Mouse (Mus musculus): ENCODE data around the gene Slc25a36. TPM values are rescaled to one million over a fixed set of nuclear protein-coding genes. Genes with fewer than 3 reads are reported as not detected.

Gene Slc25a36
- polyA plus RNA-seq (2015; fragmentation: Nextera tagmentation; extraction: Ambion mirVana) = 28.4 and 30.4 TPM in 2 replicates

GRCm38 (mm10) chr9:97110571-97111390 is at the start of gene Slc25a36:
Gene Slc25a36 (minus strand): TSS chr9:97111157.

Other genes with a start within 250 kb of the Slc25a36 start
- gene Pxylp1, start 218.5 kb downstream of the Slc25a36 start, polyA plus RNA-seq (2015; fragmentation: Nextera tagmentation; extraction: Ambion mirVana) = 11.4 and 11.7 TPM in 2 replicates
- 2.5 and 2.7 TPM in 2 replicates for gene Spsb4, start 92.3 kb downstream of the Slc25a36 start, polyA plus RNA-seq (2015; fragmentation: Nextera tagmentation; extraction: Ambion mirVana)

All from urinary bladder, postnatal 0 days (tissue).